Mouse (Mus musculus) limb, embryonic 10.5 days (tissue): Measurements from ENCODE around the gene Cphx3. TPM values are rescaled to one million over a fixed set of nuclear protein-coding genes. Genes with fewer than 3 reads are reported as not detected.
"Not testable (repeated sequence)": the region's sequence is repeated elsewhere in the genome, so short reads cannot be mapped to it uniquely, and the experiment has no call there.

Experiments
- DNase-seq: peaks from one replicate; pipeline ENCODE4 v3.0.0-alpha.2; 2017; ENCODE audit warnings: low spot score
- H3K27ac ChIP-seq: fragments of 300-500 bp; sonication (generic); 2 replicates; pipeline ENCODE4 v1.5.1; 2016; ENCODE audit warnings: mild to moderate bottlenecking
- H3K27me3 ChIP-seq: fragments of 300-500 bp; sonication (generic); 2 replicates; pipeline ENCODE4 v1.6.1; 2016; ENCODE audit warnings: low read depth, mild to moderate bottlenecking; ENCODE audit not compliant: poor library complexity, severe bottlenecking
- H3K36me3 ChIP-seq: fragments of 300-500 bp; sonication (generic); 2 replicates; pipeline ENCODE4 v1.6.1; 2016; ENCODE audit warnings: mild to moderate bottlenecking, moderate library complexity
- H3K4me1 ChIP-seq: fragments of 300-500 bp; sonication (generic); 2 replicates; pipeline ENCODE4 v1.6.1; 2016
- H3K4me3 ChIP-seq: fragments of 300-500 bp; sonication (generic); 2 replicates; pipeline ENCODE4 v1.5.1; 2016; ENCODE audit warnings: mild to moderate bottlenecking, moderate library complexity
- H3K9me3 ChIP-seq: fragments of 300-500 bp; sonication (generic); replicated peaks from 2 replicates; pipeline ENCODE4 v1.6.1; 2016; ENCODE audit warnings: mild to moderate bottlenecking
- WGBS: fragments of 180-500 bp; shearing (Covaris S2); methylation state at CpG from one replicate; pipeline ENCODE4 v1.1.7; 2016; 5-methylcytosine and 5-hydroxymethylcytosine counted together
- polyA plus RNA-seq: library from polyadenylated mRNA; unstranded; fragments of >200 nt; fragmentation: Nextera tagmentation; extraction: Ambion mirVana; gene quantifications from 2 replicates; pipeline ENCODE4 v1.2.1, GENCODE M21; 2016

Cphx3 gene
- polyA plus RNA-seq, 1 experiment from 2014 or later: not detected

GRCm38 (mm10) chr14:26097622-26098021 lies 15.5 kb downstream of the Cphx3 start:
- not testable (repeated sequence) for H3K9me3 ChIP-seq, H3K27ac ChIP-seq, H3K4me1 ChIP-seq, H3K4me3 ChIP-seq, DNase-seq, H3K27me3 ChIP-seq, H3K36me3 ChIP-seq
- no CpG with 5 or more reads among the region's 3 CpGs for WGBS

GRCm38 (mm10) chr14:26118150-26118549 lies 36.1 kb downstream of the Cphx3 start, which contains the start of gene Duxbl2:
TSS of gene Duxbl2 (plus strand) at chr14:26118349.
- no CpG with 5 or more reads among the region's 7 CpGs for WGBS
- not testable (repeated sequence) for H3K4me3 ChIP-seq, H3K9me3 ChIP-seq, H3K36me3 ChIP-seq, H3K4me1 ChIP-seq, DNase-seq, H3K27ac ChIP-seq, H3K27me3 ChIP-seq

DNA sequence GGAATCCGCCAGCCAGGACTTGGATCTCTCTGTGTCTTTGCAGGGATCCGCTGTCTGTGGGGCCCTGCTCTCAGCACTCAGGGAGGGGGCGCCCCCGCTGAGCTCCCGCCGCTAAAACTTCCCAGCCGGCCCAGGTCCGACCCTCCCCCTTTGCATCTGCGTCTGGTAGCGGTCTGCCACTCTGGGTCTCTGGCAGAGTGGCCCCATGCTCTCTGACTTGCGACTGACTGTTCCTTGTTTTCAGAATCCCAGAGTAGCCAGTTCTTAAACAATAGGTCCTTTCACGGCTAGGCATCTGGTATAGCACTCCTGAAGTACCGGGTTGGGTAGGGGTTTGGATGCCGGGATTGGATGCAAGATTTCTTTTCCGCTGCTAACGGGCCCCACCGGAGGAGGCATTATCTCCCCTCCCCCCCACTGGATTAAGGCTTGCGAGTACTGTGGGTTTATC lies 36.5 kb downstream of the Cphx3 start:
- not testable (repeated sequence) for DNase-seq, H3K27ac ChIP-seq, H3K36me3 ChIP-seq, H3K27me3 ChIP-seq, H3K4me3 ChIP-seq, H3K9me3 ChIP-seq, H3K4me1 ChIP-seq
- no CpG with 5 or more reads among the region's 18 CpGs for WGBS

DNA sequence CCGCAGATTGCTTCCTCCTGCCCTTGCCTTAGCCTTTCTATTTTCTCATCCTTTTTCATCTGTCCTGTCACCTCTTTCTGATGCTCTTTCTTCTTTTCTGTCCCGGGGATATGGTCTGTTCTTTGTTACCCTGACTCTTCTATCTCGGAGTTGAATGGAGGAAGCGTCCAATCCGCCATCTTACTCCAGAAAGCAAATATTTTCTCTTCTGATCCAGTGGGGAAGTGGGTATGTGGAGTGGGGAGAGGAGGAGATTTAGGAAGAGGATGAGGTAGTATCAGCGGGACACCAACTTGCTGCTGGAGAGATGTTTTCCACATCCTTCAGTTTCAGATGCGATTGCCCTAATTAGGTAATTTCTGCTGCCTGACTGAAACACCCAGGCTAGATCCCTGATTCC lies 37.0 kb downstream of the Cphx3 start:
- not testable (repeated sequence) for H3K4me3 ChIP-seq, H3K9me3 ChIP-seq, H3K27me3 ChIP-seq, H3K36me3 ChIP-seq, H3K4me1 ChIP-seq, H3K27ac ChIP-seq, DNase-seq
- no CpG with 5 or more reads among the region's 7 CpGs for WGBS

DNA sequence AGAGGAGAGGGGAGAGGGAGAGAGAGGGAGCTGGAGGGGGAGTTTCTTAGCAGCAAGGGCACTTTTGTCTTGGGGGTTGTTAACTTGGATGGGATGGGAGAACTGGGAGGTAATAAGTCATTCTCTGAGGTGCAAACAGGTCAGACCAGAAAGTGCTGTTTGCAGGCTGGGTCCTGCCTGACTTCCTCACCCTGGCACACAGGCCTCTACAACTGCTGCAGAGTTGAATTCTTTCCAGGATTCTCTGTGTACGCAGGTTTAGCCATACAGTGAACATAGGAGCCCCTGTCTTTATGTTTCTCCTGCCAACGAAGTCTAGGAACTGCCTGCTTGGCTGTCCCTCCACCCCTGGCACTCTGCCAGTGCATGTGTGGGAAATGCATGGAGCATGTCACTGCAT lies 65.0 kb downstream of the Cphx3 start:
- H3K4me3 ChIP-seq, H3K4me1 ChIP-seq, H3K27ac ChIP-seq, H3K9me3 ChIP-seq, H3K27me3 ChIP-seq, H3K36me3 ChIP-seq, DNase-seq: not testable (repeated sequence)
- no CpG with 5 or more reads among the region's 2 CpGs for WGBS

DNA sequence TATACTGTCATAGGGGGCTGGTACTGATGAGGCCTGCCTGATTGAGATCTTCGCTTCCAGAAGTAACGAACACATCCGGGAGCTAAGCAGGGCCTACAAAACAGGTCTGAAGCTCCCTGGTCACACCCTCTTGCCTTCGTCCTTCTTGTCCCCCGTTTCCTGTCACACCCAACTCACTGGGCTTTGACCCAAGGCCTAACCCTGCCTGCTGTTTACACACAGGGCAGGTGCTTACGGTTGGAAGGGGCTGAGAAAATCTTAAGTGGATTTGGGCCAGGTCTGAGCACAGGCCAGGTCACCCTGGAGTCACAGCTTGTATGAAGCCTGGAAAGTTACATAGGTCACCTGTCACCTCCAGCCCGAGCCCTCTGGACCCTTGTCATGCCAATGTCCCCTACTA lies 73.9 kb downstream of the Cphx3 start:
- not testable (repeated sequence) for H3K27me3 ChIP-seq, H3K4me1 ChIP-seq, H3K36me3 ChIP-seq, H3K4me3 ChIP-seq, H3K27ac ChIP-seq, DNase-seq, H3K9me3 ChIP-seq
- WGBS: no CpG with 5 or more reads among the region's 7 CpGs

GRCm38 (mm10) chr14:26161156-26161555 lies 79.1 kb downstream of the Cphx3 start:
- H3K27me3 ChIP-seq, DNase-seq: not testable (repeated sequence)
- WGBS: no CpG with 5 or more reads among the region's 9 CpGs

GRCm38 (mm10) chr14:26162423-26162822 lies 80.3 kb downstream of the Cphx3 start:
- not testable (repeated sequence) for H3K4me1 ChIP-seq, H3K27ac ChIP-seq, H3K36me3 ChIP-seq, H3K4me3 ChIP-seq, DNase-seq, H3K9me3 ChIP-seq, H3K27me3 ChIP-seq
- WGBS: no CpG with 5 or more reads among the region's 5 CpGs

More at GRCm38 (mm10) chr14:26161156-26161555, 79.1 kb downstream of the Cphx3 start:
- H3K9me3 ChIP-seq, H3K27ac ChIP-seq, H3K4me1 ChIP-seq, H3K36me3 ChIP-seq, H3K4me3 ChIP-seq: not testable (repeated sequence)

DNA sequence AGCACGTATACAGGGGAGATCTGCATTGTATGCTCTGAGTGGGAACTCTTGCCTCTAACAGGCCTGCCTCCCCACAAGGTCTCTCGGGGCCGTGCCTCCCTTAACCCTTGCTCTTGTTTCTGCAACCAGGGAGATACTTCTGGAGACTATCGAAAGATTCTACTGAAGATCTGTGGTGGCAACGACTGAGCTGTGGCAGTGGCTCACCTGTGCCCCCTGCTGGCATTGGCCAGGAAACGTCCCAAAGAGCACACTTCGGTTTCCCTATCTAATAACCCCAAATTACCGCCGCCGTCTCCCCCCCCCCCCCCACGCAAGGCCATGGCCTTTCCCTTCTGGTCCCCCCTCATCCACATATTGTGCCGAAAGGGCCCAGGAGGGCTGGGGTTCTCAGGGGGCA lies 83.2 kb downstream of the Cphx3 start:
- H3K4me1 ChIP-seq, H3K4me3 ChIP-seq, H3K9me3 ChIP-seq, H3K36me3 ChIP-seq, H3K27ac ChIP-seq, DNase-seq, H3K27me3 ChIP-seq: not testable (repeated sequence)
- WGBS: no CpG with 5 or more reads among the region's 12 CpGs

GRCm38 (mm10) chr14:26173955-26174354 lies 91.9 kb downstream of the Cphx3 start:
- not testable (repeated sequence) for H3K9me3 ChIP-seq, H3K27ac ChIP-seq, H3K27me3 ChIP-seq, H3K4me1 ChIP-seq, H3K4me3 ChIP-seq, DNase-seq, H3K36me3 ChIP-seq
- no CpG with 5 or more reads among the region's 3 CpGs for WGBS

DNA sequence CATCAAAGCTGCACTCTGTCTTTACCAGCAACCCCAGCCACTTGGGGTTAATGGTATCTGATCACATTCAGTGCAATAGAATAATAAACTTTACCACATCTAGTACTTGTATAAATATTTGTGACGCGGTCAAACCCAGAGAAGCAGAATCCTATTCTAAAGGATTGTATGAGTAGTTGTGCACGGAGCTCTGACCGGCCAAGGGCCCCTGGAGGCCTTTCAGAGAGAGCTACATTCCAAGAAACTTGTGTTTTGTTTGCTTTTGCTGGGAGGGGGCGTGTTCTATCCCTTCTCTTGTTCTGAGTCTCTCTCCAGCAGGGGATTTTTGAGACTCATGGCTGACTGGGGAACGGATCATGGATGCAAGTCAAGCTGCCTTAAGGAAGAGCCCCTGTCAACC lies 92.9 kb downstream of the Cphx3 start:
- H3K4me3 ChIP-seq, H3K27ac ChIP-seq, H3K27me3 ChIP-seq, H3K9me3 ChIP-seq, H3K4me1 ChIP-seq, H3K36me3 ChIP-seq, DNase-seq: not testable (repeated sequence)
- WGBS: no CpG with 5 or more reads among the region's 6 CpGs

DNA sequence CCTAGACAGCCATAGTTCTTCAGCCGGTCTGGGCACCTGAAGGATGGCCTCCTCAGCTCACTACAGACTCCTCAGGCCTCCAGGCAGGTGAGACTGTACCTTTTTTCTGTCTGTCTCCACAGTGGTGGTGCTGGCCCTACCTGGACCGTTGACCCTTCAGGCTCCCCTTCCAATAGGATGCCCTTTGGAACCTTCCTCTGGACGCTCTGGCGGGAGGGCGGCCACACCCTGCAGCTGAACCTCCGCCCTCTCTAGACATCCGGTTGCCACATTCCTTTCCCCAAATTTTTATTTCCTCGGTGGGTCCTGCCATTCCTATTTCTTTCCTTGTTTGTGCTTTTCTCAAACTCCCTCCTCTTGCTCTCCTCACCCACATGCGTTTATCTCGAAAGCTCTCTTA lies 99.6 kb downstream of the Cphx3 start:
- H3K9me3 ChIP-seq, H3K4me1 ChIP-seq, DNase-seq, H3K36me3 ChIP-seq, H3K27me3 ChIP-seq, H3K4me3 ChIP-seq, H3K27ac ChIP-seq: not testable (repeated sequence)
- WGBS: no CpG with 5 or more reads among the region's 10 CpGs

DNA sequence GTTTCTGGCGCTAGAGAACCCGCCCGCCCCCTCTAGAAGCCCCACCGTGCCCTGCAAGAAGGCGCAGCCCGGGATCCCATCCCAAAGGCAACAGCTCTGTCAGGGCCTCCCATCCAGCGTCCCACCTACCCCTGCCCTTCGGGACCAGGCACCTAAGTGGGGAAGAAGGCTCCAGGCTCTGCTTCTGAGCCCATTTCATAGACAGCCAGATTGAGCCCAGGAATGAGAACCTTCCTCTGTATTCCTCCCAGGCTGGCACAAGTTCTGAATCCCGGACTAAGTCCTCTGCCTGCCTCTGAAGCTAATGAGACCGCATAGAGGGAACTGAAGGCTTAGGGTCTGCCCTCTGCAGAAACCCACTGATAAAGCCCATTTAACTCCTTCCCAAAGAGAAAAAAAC lies 100.3 kb downstream of the Cphx3 start, which contains the start of gene Plac9b:
Gene Plac9b, minus strand, starts transcription at position 101 of the 400 bp plus-strand sequence.
- DNase-seq, H3K4me3 ChIP-seq, H3K27ac ChIP-seq, H3K4me1 ChIP-seq, H3K27me3 ChIP-seq, H3K9me3 ChIP-seq, H3K36me3 ChIP-seq: not testable (repeated sequence)
- no CpG with 5 or more reads among the region's 10 CpGs for WGBS

DNA sequence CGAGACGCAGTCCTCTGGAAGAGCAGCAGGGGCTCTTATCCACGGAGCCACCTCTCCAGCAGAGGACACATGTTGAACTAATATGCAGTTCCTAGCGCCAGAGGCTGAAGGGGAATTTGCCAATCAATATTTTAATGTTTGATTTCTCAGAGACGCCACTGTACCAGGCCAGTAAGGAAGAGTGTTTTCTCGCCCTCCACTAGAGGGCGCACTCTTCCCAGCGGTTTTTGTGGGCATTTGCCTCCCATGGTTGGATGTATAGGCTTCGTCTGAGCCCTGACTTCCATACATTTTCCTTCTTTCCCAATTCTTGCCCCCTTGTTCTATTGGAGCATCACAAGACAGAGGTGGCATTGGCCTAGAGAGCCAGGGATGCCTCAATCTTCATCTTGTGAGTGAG lies 104.5 kb downstream of the Cphx3 start:
- not testable (repeated sequence) for H3K27ac ChIP-seq, H3K9me3 ChIP-seq, H3K36me3 ChIP-seq, H3K4me1 ChIP-seq, H3K4me3 ChIP-seq, DNase-seq, H3K27me3 ChIP-seq
- WGBS: no CpG with 5 or more reads among the region's 9 CpGs
